Comparison of ENCODE assay signal across 9 mouse cellular contexts in genomic region chr6:112304751-112305150, GRCm38 (mm10). TPM values are rescaled to one million over a fixed set of nuclear protein-coding genes. Genes with fewer than 3 reads are reported as not detected.
DNase-seq lines count a peak whose midpoint lies in the region; ATAC-seq and TF ChIP-seq lines count a peak whose summit lies in the region.
"Had no signal": no experiment of that assay in that cellular context is flagged by ENCODE, and none has a peak within 500 bp of the region (broad histone marks: within the 10 kb centered on the region; RNA-seq: fewer than 3 reads in every experiment).

No protein-coding gene starts in this region.

- no peak overlapping the region for H3K9ac ChIP-seq in kidney, embryonic 16.5 days (replicated peaks; ENCODE audit: low read length)
- no peak overlapping the region for H3K9ac ChIP-seq in hindbrain, embryonic 14.5 days

- no peak overlapping the region for H3K4me3 ChIP-seq in kidney, embryonic 16.5 days (ENCODE audit: low read length)
- H3K4me3 ChIP-seq in gastrocnemius, adult 2 months, result peak overlapping the region; percentile 33
- no peak overlapping the region for H3K4me3 ChIP-seq in hindbrain, embryonic 14.5 days (replicated peaks; ENCODE audit: low read length)

- no peak overlapping the region for H3K27ac ChIP-seq in kidney, embryonic 16.5 days (ENCODE audit: low read length)
- peak overlapping the region; percentile 79 for H3K27ac ChIP-seq in gastrocnemius, adult 2 months
- no peak overlapping the region for H3K27ac ChIP-seq in hindbrain, embryonic 14.5 days

- H3K9me3 ChIP-seq in kidney, embryonic 16.5 days (ENCODE audit: low read length), result no peaks in the 10 kb centered on the region
- no peaks in the 10 kb centered on the region for H3K9me3 ChIP-seq in hindbrain, embryonic 14.5 days (ENCODE audit: control insufficient read depth, low read length)

- H3K36me3 ChIP-seq in kidney, embryonic 16.5 days (ENCODE audit: insufficient read depth, low read length), result no peaks in the 10 kb centered on the region
- no peaks in the 10 kb centered on the region for H3K36me3 ChIP-seq in hindbrain, embryonic 14.5 days (replicated peaks; ENCODE audit: control insufficient read depth, insufficient read depth)
- H3K36me3 ChIP-seq: G1E had no signal

- intact Hi-C loops in gastrocnemius, adult 2 months (cut with DNase I), result no loop called here

- no peak overlapping the region for H3K4me2 ChIP-seq in kidney, embryonic 16.5 days (replicated peaks; ENCODE audit: low read depth, low read length)
- no peak overlapping the region for H3K4me2 ChIP-seq in hindbrain, embryonic 14.5 days (replicated peaks)

- peaks cover 16% of the 10 kb centered on the region for H3K4me1 ChIP-seq in kidney, embryonic 16.5 days (ENCODE audit: insufficient read depth, low read length)
- H3K4me1 ChIP-seq in hindbrain, embryonic 14.5 days (replicated peaks; ENCODE audit: control insufficient read depth, insufficient read depth, low read length), result no peaks in the 10 kb centered on the region

- H3K27me3 ChIP-seq in kidney, embryonic 16.5 days (ENCODE audit: insufficient read depth, low read length), result no peaks in the 10 kb centered on the region
- no peaks in the 10 kb centered on the region for H3K27me3 ChIP-seq in hindbrain, embryonic 14.5 days (ENCODE audit: control insufficient read depth, insufficient read depth, low read length)

- peak; percentile 50 for DNase-seq in kidney, adult 18-20 months
- DNase-seq in gastrocnemius, adult 2 months, result peak; percentile 80
- peak; percentile 61 for DNase-seq in kidney, postnatal 10 days
- DNase-seq in ovary, postnatal 10 days (ENCODE audit: low spot score), result peak; percentile 7
- DNase-seq in embryo, embryonic 10.5 days (ENCODE audit: low spot score), result no peak
- DNase-seq in T-cell, adult 2 months (ENCODE audit: low spot score), result no peak
- DNase-seq in hindbrain, embryonic 14.5 days (ENCODE audit: low spot score), result no peak

- no peak for TF ChIP-seq CTCF in gastrocnemius, adult 2 months (IDR thresholded peaks at IDR 0.05)

- no peak for ATAC-seq in kidney, embryonic 16.5 days (ENCODE audit: low FRiP score, low TSS enrichment)
- ATAC-seq in hindbrain, embryonic 14.5 days (ENCODE audit: low FRiP score), result no peak

- 34% methylated on average over 8 of the region's 8 CpGs for WGBS in kidney, embryonic 16.5 days
- WGBS in hindbrain, embryonic 14.5 days, result 72% methylated on average over 8 of the region's 8 CpGs

RNA-seq across cellular contexts. Expression of gene Lmcd1, which starts 31.2 kb away (rescaled TPM):
- polyA plus RNA-seq in kidney, embryonic 16.5 days (2015; fragmentation: Nextera tagmentation; extraction: Ambion mirVana), result 24.2 and 28.6 TPM in 2 replicates
- total RNA-seq in gastrocnemius, adult 2 months (2021), result 100 to 1,000 TPM in 1 of 2 experiments, 10 to 100 TPM in 1; 70.8 to 175 TPM
- polyA plus RNA-seq in hindbrain, embryonic 14.5 days (2014; fragmentation: Nextera tagmentation; extraction: Ambion mirVana), result 9.4 and 11.8 TPM in 2 replicates
- polyA plus RNA-seq: G1E had no signal

Comparison
In these comparisons a context has a peak if more than half of its experiments do, and no peak if none do; other contexts are left out.
1. DNase-seq: peak in kidney, adult 18-20 months (single experiment), gastrocnemius, adult 2 months (single experiment), kidney, postnatal 10 days (single experiment) and ovary, postnatal 10 days (single experiment); none in embryo, embryonic 10.5 days (single experiment), T-cell, adult 2 months (single experiment) and hindbrain, embryonic 14.5 days (single experiment).